Mouse (Mus musculus) lung, embryonic 15.5 days (tissue): ENCODE data around the gene Cox11. TPM values are rescaled to one million over a fixed set of nuclear protein-coding genes. Genes with fewer than 3 reads are reported as not detected.

Source experiments
- ATAC-seq: fragments of 200-750 bp; cut with Nextera tagmentation; 2 replicates; pipeline ENCODE4 v1.8.0; 2017; ENCODE audit warnings: moderate number of reproducible peaks, borderline replicate concordance; ENCODE audit not compliant: low FRiP score, low TSS enrichment; ENCODE audit errors: extremely low read depth
- H3K27ac ChIP-seq: fragments of 300-500 bp; sonication (generic); 2 replicates; pipeline ENCODE4 v1.5.1; 2015; ENCODE audit warnings: moderate library complexity, mild to moderate bottlenecking, inconsistent platforms
- H3K27me3 ChIP-seq: fragments of 300-500 bp; sonication (generic); 2 replicates; pipeline ENCODE4 v1.6.1; 2015; ENCODE audit warnings: inconsistent platforms
- H3K36me3 ChIP-seq: fragments of 300-500 bp; sonication (generic); 2 replicates; pipeline ENCODE4 v1.6.1; 2015; ENCODE audit warnings: inconsistent platforms
- H3K4me1 ChIP-seq: fragments of 300-500 bp; sonication (generic); 2 replicates; pipeline ENCODE4 v1.6.1; 2015; ENCODE audit warnings: inconsistent platforms
- H3K4me2 ChIP-seq: fragments of 300-500 bp; sonication (generic); 2 replicates; pipeline ENCODE4 v1.6.1; 2015; ENCODE audit warnings: inconsistent platforms, mild to moderate bottlenecking, moderate library complexity
- H3K4me3 ChIP-seq: fragments of 300-500 bp; sonication (generic); 2 replicates; pipeline ENCODE4 v1.5.1; 2015; ENCODE audit warnings: mild to moderate bottlenecking, inconsistent platforms
- H3K9ac ChIP-seq: fragments of 300-500 bp; sonication (generic); 2 replicates; pipeline ENCODE4 v1.6.1; 2015; ENCODE audit warnings: inconsistent platforms
- H3K9me3 ChIP-seq: fragments of 300-500 bp; sonication (generic); 2 replicates; pipeline ENCODE4 v1.6.1; 2016; ENCODE audit warnings: inconsistent platforms
- WGBS: fragments of 180-500 bp; shearing (Covaris S2); methylation state at CpG from one replicate; pipeline ENCODE4 v1.1.7; 2015; 5-methylcytosine and 5-hydroxymethylcytosine counted together
- polyA plus RNA-seq: library from polyadenylated mRNA; unstranded; fragments of >200 nt; fragmentation: Nextera tagmentation; extraction: Ambion mirVana; gene quantifications from 2 replicates; pipeline ENCODE4 v1.2.1, GENCODE M21; 2015

The Cox11 gene
- polyA plus RNA-seq, 1 experiment from 2014 or later: 39.2 TPM

- 67% methylated on average over 2 of the region's 2 CpGs for WGBS
- Histone ChIP-seq H3K9ac (no peak overlapping the region), H3K9me3 (no peaks in the 10 kb centered on the region), H3K4me2 (no peak overlapping the region), H3K4me3 (no peak overlapping the region), H3K36me3 (no peaks in the 10 kb centered on the region), H3K4me1 (peaks cover 6% of the 10 kb centered on the region; the same call in 1 of the 2 replicates), H3K27me3 (no peaks in the 10 kb centered on the region), H3K27ac (no peak overlapping the region)
- no peak for ATAC-seq
Measured at GRCm38 (mm10) chr11:90632480-90632879, 5.5 kb upstream of the Cox11 start.

- WGBS: 91% methylated on average over 3 of the region's 3 CpGs
- H3K9ac ChIP-seq: no peak overlapping the region
- no peak for ATAC-seq
- peaks cover 9% of the 10 kb centered on the region for H3K4me1 ChIP-seq
- H3K9me3 ChIP-seq: no peaks in the 10 kb centered on the region
- H3K27ac ChIP-seq: no peak overlapping the region
- H3K4me3 ChIP-seq: no peak overlapping the region
- H3K27me3 ChIP-seq: no peaks in the 10 kb centered on the region
- no peak overlapping the region for H3K4me2 ChIP-seq
- H3K36me3 ChIP-seq: no peaks in the 10 kb centered on the region
Measured at GRCm38 (mm10) chr11:90634661-90635060, 3.3 kb upstream of the Cox11 start.

- H3K36me3 ChIP-seq: peaks cover 18% of the 10 kb centered on the region; the same call in 1 of the 2 replicates
- WGBS: under 1% methylated on average over 47 of the region's 54 CpGs
Measured at GRCm38 (mm10) chr11:90638312-90638830, 398 bp downstream of the Cox11 start.

GRCm38 (mm10) chr11:90649777-90650176, 11.8 kb downstream of the Cox11 start:
- H3K4me3 ChIP-seq: no peak overlapping the region
- no peak for ATAC-seq
- no peak overlapping the region for H3K27ac ChIP-seq
- peaks cover 42% of the 10 kb centered on the region for H3K36me3 ChIP-seq
- 0 out of 2 replicates have a peak, but pooled peaks cover 4% of the 10 kb centered on the region for H3K4me1 ChIP-seq
- 81% methylated on average over 6 of the region's 6 CpGs for WGBS
- H3K9ac ChIP-seq: no peak overlapping the region
- no peaks in the 10 kb centered on the region for H3K27me3 ChIP-seq
- H3K4me2 ChIP-seq: no peak overlapping the region
- H3K9me3 ChIP-seq: no peaks in the 10 kb centered on the region

More at GRCm38 (mm10) chr11:90638312-90638830, 398 bp downstream of the Cox11 start:
- Histone ChIP-seq H3K4me3 (peak overlapping the region; percentile 90), H3K9me3 (no peaks in the 10 kb centered on the region), H3K27me3 (no peaks in the 10 kb centered on the region), H3K4me2 (peak overlapping the region; percentile 53), H3K27ac (peak overlapping the region; percentile 95), H3K9ac (peak overlapping the region; percentile 98), H3K4me1 (peaks cover 14% of the 10 kb centered on the region)
- ATAC-seq: peak; percentile 16

GRCm38 (mm10) chr11:90650231-90650885, 12.4 kb downstream of the Cox11 start:
- 79% methylated on average over 9 of the region's 9 CpGs for WGBS
- no peak overlapping the region for H3K4me2 ChIP-seq
- H3K27ac ChIP-seq: no peak overlapping the region
- H3K27me3 ChIP-seq: no peaks in the 10 kb centered on the region
- H3K36me3 ChIP-seq: peaks cover 37% of the 10 kb centered on the region
- H3K4me1 ChIP-seq: 0 out of 2 replicates have a peak, but pooled peaks cover 4% of the 10 kb centered on the region
- no peaks in the 10 kb centered on the region for H3K9me3 ChIP-seq
- no peak for ATAC-seq
- no peak overlapping the region for H3K4me3 ChIP-seq
- no peak overlapping the region for H3K9ac ChIP-seq

GRCm38 (mm10) chr11:90652603-90653002, 14.6 kb downstream of the Cox11 start:
- H3K4me1 ChIP-seq: 0 out of 2 replicates have a peak, but pooled peaks cover 4% of the 10 kb centered on the region
- 86% methylated on average over 4 of the region's 4 CpGs for WGBS
- H3K9ac ChIP-seq: no peak overlapping the region
- no peaks in the 10 kb centered on the region for H3K27me3 ChIP-seq
- H3K4me3 ChIP-seq: no peak overlapping the region
- no peak for ATAC-seq
- H3K4me2 ChIP-seq: no peak overlapping the region
- no peaks in the 10 kb centered on the region for H3K9me3 ChIP-seq
- peaks cover 33% of the 10 kb centered on the region for H3K36me3 ChIP-seq
- H3K27ac ChIP-seq: no peak overlapping the region

GRCm38 (mm10) chr11:90657527-90657926, 19.6 kb downstream of the Cox11 start:
- no peaks in the 10 kb centered on the region for H3K27me3 ChIP-seq
- 62% methylated on average over 12 of the region's 12 CpGs for WGBS
- 0 out of 2 replicates have a peak, but pooled peaks cover 4% of the 10 kb centered on the region for H3K4me1 ChIP-seq
- H3K4me3 ChIP-seq: no peak overlapping the region
- H3K36me3 ChIP-seq: peaks cover 23% of the 10 kb centered on the region
- H3K9ac ChIP-seq: no peak overlapping the region
- no peak overlapping the region for H3K27ac ChIP-seq
- no peak overlapping the region for H3K4me2 ChIP-seq
- no peak for ATAC-seq
- no peaks in the 10 kb centered on the region for H3K9me3 ChIP-seq

GRCm38 (mm10) chr11:90660662-90661061, 22.7 kb downstream of the Cox11 start:
- peaks cover 26% of the 10 kb centered on the region for H3K4me1 ChIP-seq
- no peaks in the 10 kb centered on the region for H3K9me3 ChIP-seq
- 82% methylated on average over 4 of the region's 4 CpGs for WGBS
- ATAC-seq: no peak
- no peak overlapping the region for H3K27ac ChIP-seq
- no peak overlapping the region for H3K9ac ChIP-seq
- H3K4me3 ChIP-seq: no peak overlapping the region
- no peaks in the 10 kb centered on the region for H3K27me3 ChIP-seq
- H3K36me3 ChIP-seq: peaks cover 15% of the 10 kb centered on the region
- no peak overlapping the region for H3K4me2 ChIP-seq

GRCm38 (mm10) chr11:90663052-90663451, 25.1 kb downstream of the Cox11 start:
- Histone ChIP-seq H3K4me2 (no peak overlapping the region), H3K27me3 (no peaks in the 10 kb centered on the region), H3K9me3 (no peaks in the 10 kb centered on the region), H3K27ac (no peak overlapping the region), H3K9ac (no peak overlapping the region), H3K4me1 (peaks cover 39% of the 10 kb centered on the region), H3K36me3 (peaks cover 3% of the 10 kb centered on the region; the same call in 1 of the 2 replicates), H3K4me3 (no peak overlapping the region)
- no peak for ATAC-seq
- WGBS: 73% methylated on average over 3 of the region's 3 CpGs

GRCm38 (mm10) chr11:90663618-90664297, 25.8 kb downstream of the Cox11 start:
- ATAC-seq: no peak
- H3K27me3 ChIP-seq: no peaks in the 10 kb centered on the region
- WGBS: 50% methylated on average over 5 of the region's 5 CpGs
- H3K27ac ChIP-seq: peak overlapping the region; percentile 84
- H3K36me3 ChIP-seq: peaks cover 3% of the 10 kb centered on the region; the same call in 1 of the 2 replicates
- no peak overlapping the region for H3K4me2 ChIP-seq
- H3K9me3 ChIP-seq: no peaks in the 10 kb centered on the region
- H3K9ac ChIP-seq: no peak overlapping the region
- peaks cover 39% of the 10 kb centered on the region for H3K4me1 ChIP-seq
- no peak overlapping the region for H3K4me3 ChIP-seq

- Histone ChIP-seq H3K27ac (peak overlapping the region; percentile 84), H3K4me1 (peaks cover 39% of the 10 kb centered on the region), H3K27me3 (no peaks in the 10 kb centered on the region), H3K9ac (no peak overlapping the region), H3K4me3 (no peak overlapping the region; the same call in 1 of the 2 replicates), H3K9me3 (no peaks in the 10 kb centered on the region), H3K4me2 (peak overlapping the region; percentile 34; the same call in 1 of the 2 replicates), H3K36me3 (peaks cover 5% of the 10 kb centered on the region; the same call in 1 of the 2 replicates)
- ATAC-seq: peak; percentile 41; the same call in 1 of the 2 replicates
- 5% methylated on average over 8 of the region's 8 CpGs for WGBS
Measured at GRCm38 (mm10) chr11:90664345-90664986, 26.5 kb downstream of the Cox11 start.
